Mouse (Mus musculus) layer of hippocampus, adult 2 months (tissue): ENCODE measurements around the gene Exosc5. TPM values are rescaled to one million over a fixed set of nuclear protein-coding genes. Genes with fewer than 3 reads are reported as not detected.

ENCODE experiments used
- DNase-seq, 2 experiments: peaks; one replicate each; pipeline ENCODE4 v3.0.0; 2022; ENCODE audit warnings: low spot score in 2 of 2
- H3K27ac ChIP-seq: fragments of 200-600 bp; 2 replicates; pipeline ENCODE4 v1.8.1; 2022
- H3K4me3 ChIP-seq: fragments of 200-600 bp; 2 replicates; pipeline ENCODE4 v1.8.1; 2022; ENCODE audit warnings: mild to moderate bottlenecking
- CTCF ChIP-seq: fragments of 200-600 bp; conservative IDR thresholded peaks from 2 replicates; pipeline ENCODE4 v1.8.1; 2022; ENCODE audit warnings: antibody characterized with exemption, mild to moderate bottlenecking, moderate library complexity
- total RNA-seq, 2 experiments: library from RNA; stranded (reverse); gene quantifications; 2 replicates each; pipeline ENCODE4 v1.2.3; 2021

Exosc5 gene
- total RNA-seq, 2 experiments from 2014 or later = 26.9 to 28.1 TPM

- no peak for TF ChIP-seq CTCF
- DNase-seq = no peak
- Histone ChIP-seq H3K4me3 (no peak overlapping the region), H3K27ac (peak overlapping the region; percentile 69)
Measured at GRCm38 (mm10) chr7:25707581-25708292, 48.8 kb downstream of the Exosc5 start.

GRCm38 (mm10) chr7:25709961-25710360, 51.0 kb downstream of the Exosc5 start:
- Histone ChIP-seq H3K4me3 (no peak overlapping the region), H3K27ac (peak overlapping the region; percentile 18; the same call in 1 of the 2 replicates)
- no peak for DNase-seq
- TF ChIP-seq CTCF = no peak

- TF ChIP-seq CTCF = no peak
- DNase-seq = no peak
- peak overlapping the region; percentile 59 for H3K27ac ChIP-seq
- peak overlapping the region; percentile 18; the same call in 1 of the 2 replicates for H3K4me3 ChIP-seq
Measured at GRCm38 (mm10) chr7:25710519-25711130, 51.7 kb downstream of the Exosc5 start.

- no peak for DNase-seq
- H3K4me3 ChIP-seq = no peak overlapping the region; the same call in 1 of the 2 replicates
- peak overlapping the region; percentile 59; the same call in 1 of the 2 replicates for H3K27ac ChIP-seq
- no peak for TF ChIP-seq CTCF
Measured at GRCm38 (mm10) chr7:25711165-25711564, 52.2 kb downstream of the Exosc5 start.

GRCm38 (mm10) chr7:25711731-25712197, 52.8 kb downstream of the Exosc5 start:
- DNase-seq = no peak
- Histone ChIP-seq H3K4me3 (no peak overlapping the region), H3K27ac (peak overlapping the region; percentile 67)
- no peak for TF ChIP-seq CTCF

- Histone ChIP-seq H3K27ac (no peak overlapping the region), H3K4me3 (no peak overlapping the region)
- TF ChIP-seq CTCF = no peak
- DNase-seq = no peak
Measured at GRCm38 (mm10) chr7:25712801-25713200, 53.8 kb downstream of the Exosc5 start.

- no peak for DNase-seq
- no peak for TF ChIP-seq CTCF
- Histone ChIP-seq H3K4me3 (no peak overlapping the region), H3K27ac (no peak overlapping the region)
Measured at GRCm38 (mm10) chr7:25714581-25714980, 55.6 kb downstream of the Exosc5 start.

GRCm38 (mm10) chr7:25715731-25716271, 56.8 kb downstream of the Exosc5 start:
- DNase-seq = no peak

GRCm38 (mm10) chr7:25717478-25717877, 58.5 kb downstream of the Exosc5 start:
- no peak for TF ChIP-seq CTCF
- H3K27ac ChIP-seq = no peak overlapping the region
- no peak for DNase-seq
- peak overlapping the region; percentile 86 for H3K4me3 ChIP-seq

More at GRCm38 (mm10) chr7:25715731-25716271, 56.8 kb downstream of the Exosc5 start:
- no peak overlapping the region for H3K4me3 ChIP-seq
- H3K27ac ChIP-seq = peak overlapping the region; percentile 57; the same call in 1 of the 2 replicates
- no peak for TF ChIP-seq CTCF

- peak; percentile 94 to 95 for DNase-seq
- no peak; the same call in 1 of the 2 replicates for TF ChIP-seq CTCF
- peak within 1 kb of the TSS; percentile 86 for H3K4me3 ChIP-seq
- H3K27ac ChIP-seq = peak within 1 kb of the TSS; percentile 97
Measured at GRCm38 (mm10) chr7:25718788-25719417, 59.9 kb downstream of the Exosc5 start, which contains the start of gene Ccdc97. Gene Ccdc97 (minus strand): TSS chr7:25719088.

- Histone ChIP-seq H3K4me3 (no peak overlapping the region; the same call in 1 of the 2 replicates), H3K27ac (no peak overlapping the region)
- peak; percentile 74 to 85 for DNase-seq
- peak; percentile 90 for TF ChIP-seq CTCF
Measured at GRCm38 (mm10) chr7:25719761-25720610, 61.0 kb downstream of the Exosc5 start.

GRCm38 (mm10) chr7:25720760-25721159, 61.8 kb downstream of the Exosc5 start:
- no peak for DNase-seq
- Histone ChIP-seq H3K27ac (no peak overlapping the region), H3K4me3 (no peak overlapping the region)
- no peak for TF ChIP-seq CTCF

Other genes starting within 250 kb of the Exosc5 start
- gene Cxcl17, start 246.3 kb upstream of the Exosc5 start, total RNA-seq = not detected
- gene Ceacam1, start 181.6 kb upstream of the Exosc5 start, total RNA-seq = 1 to 10 TPM; 3.2 to 4.2 TPM
- gene Ceacam2, start 119.3 kb upstream of the Exosc5 start, total RNA-seq = under 1 TPM; 0.20 to 0.67 TPM
- not detected for gene Erich4, start 43.3 kb upstream of the Exosc5 start, total RNA-seq
- 10 to 100 TPM; 47.0 to 50.3 TPM for gene Dmac2, start 39.8 kb upstream of the Exosc5 start, total RNA-seq
- 1 to 10 TPM; 1.5 to 1.9 TPM for gene B3gnt8, start 32.5 kb upstream of the Exosc5 start, total RNA-seq
- gene Bckdha, start 183 bp upstream of the Exosc5 start, total RNA-seq = 10 to 100 TPM; 37.1 to 41.4 TPM
- 10 to 100 TPM in 1 of 2 experiments, 1 to 10 TPM in 1; 8.6 to 11.6 TPM for gene Tmem91, start 16.0 kb downstream of the Exosc5 start, total RNA-seq
- gene B9d2, start 21.6 kb downstream of the Exosc5 start, total RNA-seq = 10 to 100 TPM; 20.2 to 20.6 TPM
- 1 to 10 TPM; 6.9 TPM for gene Tgfb1, start 27.8 kb downstream of the Exosc5 start, total RNA-seq
- 10 to 100 TPM; 62.9 to 67.4 TPM for gene Ccdc97, start 59.9 kb downstream of the Exosc5 start, total RNA-seq
- 100 to 1,000 TPM; 110 to 115 TPM for gene Hnrnpul1, start 95.6 kb downstream of the Exosc5 start, total RNA-seq
- gene Axl, start 129.5 kb downstream of the Exosc5 start, total RNA-seq = 10 to 100 TPM; 36.6 to 41.1 TPM
- 1 to 10 TPM; 1.4 to 2.3 TPM for gene Cyp2s1, start 157.7 kb downstream of the Exosc5 start, total RNA-seq
- under 1 TPM; 0.25 to 0.26 TPM for gene Cyp2b10, start 238.5 kb downstream of the Exosc5 start, total RNA-seq